Mouse (Mus musculus): ENCODE measurements around the gene Rubcn. TPM values are rescaled to one million over a fixed set of nuclear protein-coding genes. Genes with fewer than 3 reads are reported as not detected.

The Rubcn gene
- polyA plus RNA-seq, 1 experiment from 2014 or later = 18.8 TPM

GRCm38 (mm10) chr16:32784840-32785239 lies 92.7 kb downstream of the Rubcn start:
- no peaks in the 10 kb centered on the region for H3K27me3 ChIP-seq
- ATAC-seq (ENCODE audit: borderline replicate concordance, extremely low read depth, low FRiP score, low TSS enrichment) = no peak
- no peaks in the 10 kb centered on the region for H3K36me3 ChIP-seq
- 75% methylated on average over 13 of the region's 13 CpGs for WGBS
- H3K4me2 ChIP-seq = no peak overlapping the region
- H3K4me1 ChIP-seq = no peaks in the 10 kb centered on the region
- H3K4me3 ChIP-seq = no peak overlapping the region
- H3K27ac ChIP-seq = no peak overlapping the region
- H3K9me3 ChIP-seq = no peaks in the 10 kb centered on the region
- no peak overlapping the region for H3K9ac ChIP-seq

DNA sequence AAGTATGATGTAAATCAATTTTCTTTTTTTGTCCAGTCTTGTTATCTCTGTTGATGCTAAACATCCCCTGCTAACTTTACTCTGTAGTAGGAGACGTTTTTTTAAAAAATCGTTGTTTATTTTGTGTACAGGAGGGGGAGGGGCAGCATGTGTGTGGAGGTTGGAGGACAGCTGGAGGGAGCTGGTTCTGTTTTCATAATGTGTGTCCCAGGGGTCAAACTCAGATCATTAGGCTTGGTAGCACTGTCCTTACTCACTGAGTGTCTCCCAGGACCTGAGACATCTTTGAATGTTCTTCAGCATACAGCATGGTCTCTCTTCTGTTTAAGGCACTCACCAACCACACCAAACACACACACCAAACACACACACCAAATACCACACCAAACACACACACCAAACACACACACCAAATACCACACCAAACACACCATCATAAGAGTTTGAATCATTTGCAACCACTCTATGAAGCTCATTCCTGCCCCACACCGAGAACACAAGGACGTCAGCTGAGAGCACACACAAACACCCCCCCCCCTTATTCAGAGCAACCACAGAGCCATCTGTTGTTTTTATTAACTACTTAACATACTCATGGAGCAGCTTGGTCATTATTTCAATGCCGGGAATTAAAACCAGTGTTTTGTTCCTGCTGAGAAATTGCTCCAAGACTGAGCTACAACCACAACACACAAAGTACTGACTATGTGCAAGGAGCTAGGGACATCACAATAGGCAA lies 94.1 kb downstream of the Rubcn start:
- H3K9me3 ChIP-seq = no peaks in the 10 kb centered on the region
- WGBS = 47% methylated on average over 5 of the region's 5 CpGs
- no peaks in the 10 kb centered on the region for H3K27me3 ChIP-seq
- H3K4me2 ChIP-seq = no peak overlapping the region
- peak; percentile 7; the same call in 1 of the 2 replicates for ATAC-seq (ENCODE audit: borderline replicate concordance, extremely low read depth, low FRiP score, low TSS enrichment)
- no peaks in the 10 kb centered on the region for H3K36me3 ChIP-seq
- no peak overlapping the region for H3K9ac ChIP-seq
- H3K27ac ChIP-seq = no peak overlapping the region
- H3K4me1 ChIP-seq = no peaks in the 10 kb centered on the region
- no peak overlapping the region for H3K4me3 ChIP-seq

DNA sequence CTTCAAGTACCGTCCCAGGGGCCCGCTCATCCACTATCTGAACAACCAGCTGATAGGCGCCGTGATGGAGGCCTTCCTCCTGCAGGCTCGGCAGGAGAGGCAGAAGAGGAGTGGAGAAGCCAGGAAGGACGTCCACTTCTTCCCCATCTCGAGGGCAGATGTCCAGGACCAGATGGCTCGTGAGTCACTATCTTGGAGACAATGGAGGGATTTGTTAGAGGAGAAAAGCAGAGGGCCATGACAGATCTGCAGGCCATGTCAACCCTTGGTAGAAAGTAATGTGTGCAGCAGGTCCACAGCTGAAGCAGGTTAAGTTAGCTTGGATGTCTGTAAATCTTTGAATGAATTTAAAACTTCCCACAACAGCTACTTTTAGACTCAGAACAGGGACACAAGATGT lies 98.6 kb downstream of the Rubcn start:
- WGBS = 34% methylated on average over 8 of the region's 8 CpGs
- H3K4me2 ChIP-seq = no peak overlapping the region

DNA sequence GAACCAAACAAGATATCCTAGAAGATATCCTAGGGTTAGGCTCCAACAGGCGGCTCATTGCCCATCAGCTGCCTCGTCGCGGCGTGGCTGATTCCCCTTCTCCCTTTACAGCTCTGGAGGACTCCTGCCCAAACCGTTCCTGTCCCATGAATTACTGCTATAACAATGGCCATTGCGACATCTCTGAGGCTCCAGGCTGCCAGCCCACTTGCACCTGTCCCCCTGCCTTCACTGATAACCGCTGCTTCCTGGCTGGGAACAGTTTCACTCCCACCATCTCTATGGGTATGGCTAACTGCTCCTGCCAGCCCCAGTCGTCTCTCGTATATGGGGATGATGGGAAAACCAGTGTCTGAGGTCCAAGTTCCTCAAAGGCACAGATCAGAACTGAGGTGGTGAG lies 100.9 kb downstream of the Rubcn start:
- Histone ChIP-seq H3K9ac (no peak overlapping the region), H3K4me2 (no peak overlapping the region), H3K4me3 (no peak overlapping the region), H3K27ac (no peak overlapping the region), H3K9me3 (no peaks in the 10 kb centered on the region), H3K27me3 (no peaks in the 10 kb centered on the region), H3K4me1 (no peaks in the 10 kb centered on the region), H3K36me3 (no peaks in the 10 kb centered on the region)
- WGBS = 77% methylated on average over 10 of the region's 10 CpGs
- no peak for ATAC-seq (ENCODE audit: borderline replicate concordance, extremely low read depth, low FRiP score, low TSS enrichment)

More for the DNA sequence above, 98.6 kb downstream of the Rubcn start:
- H3K4me3 ChIP-seq = no peak overlapping the region
- no peaks in the 10 kb centered on the region for H3K4me1 ChIP-seq
- ATAC-seq (ENCODE audit: borderline replicate concordance, extremely low read depth, low FRiP score, low TSS enrichment) = no peak
- no peaks in the 10 kb centered on the region for H3K9me3 ChIP-seq
- no peaks in the 10 kb centered on the region for H3K27me3 ChIP-seq
- H3K9ac ChIP-seq = no peak overlapping the region
- no peak overlapping the region for H3K27ac ChIP-seq
- no peaks in the 10 kb centered on the region for H3K36me3 ChIP-seq

Other genes starting within 250 kb of the Rubcn start
- 17.2 and 17.6 TPM in 2 replicates for gene Tnk2, start 233.9 kb downstream of the Rubcn start, polyA plus RNA-seq (2015; fragmentation: Nextera tagmentation; extraction: Ambion mirVana)
- 0.89 and 1.7 TPM in 2 replicates for gene Muc4, start 141.9 kb downstream of the Rubcn start, polyA plus RNA-seq (2015; fragmentation: Nextera tagmentation; extraction: Ambion mirVana)
- gene Muc20, start 80.3 kb downstream of the Rubcn start, polyA plus RNA-seq (2015; fragmentation: Nextera tagmentation; extraction: Ambion mirVana) = 0.04 and 0.09 TPM in 2 replicates
- not detected in 2 replicates for gene Smbd1, start 67.3 kb downstream of the Rubcn start, polyA plus RNA-seq (2015; fragmentation: Nextera tagmentation; extraction: Ambion mirVana)
- 92.4 and 101 TPM in 2 replicates for gene Fyttd1, start 266 bp downstream of the Rubcn start, polyA plus RNA-seq (2015; fragmentation: Nextera tagmentation; extraction: Ambion mirVana)
- gene Lrch3, start 36.3 kb upstream of the Rubcn start, polyA plus RNA-seq (2015; fragmentation: Nextera tagmentation; extraction: Ambion mirVana) = 20.4 and 21.6 TPM in 2 replicates
- gene Iqcg, start 178.5 kb upstream of the Rubcn start, polyA plus RNA-seq (2015; fragmentation: Nextera tagmentation; extraction: Ambion mirVana) = 4.1 and 4.3 TPM in 2 replicates
- gene Rpl35a, start 178.7 kb upstream of the Rubcn start, polyA plus RNA-seq (2015; fragmentation: Nextera tagmentation; extraction: Ambion mirVana) = 891 and 974 TPM in 2 replicates
- gene Lmln, start 184.8 kb upstream of the Rubcn start, polyA plus RNA-seq (2015; fragmentation: Nextera tagmentation; extraction: Ambion mirVana) = 1.7 and 4.2 TPM in 2 replicates